ENCODE assay signal across 11 mouse cellular contexts in genomic region chr19:28657686-28658195, GRCm38 (mm10).
"Had no signal": no experiment of that assay in that cellular context is flagged by ENCODE, and none has a peak within 500 bp of the region (broad histone marks: within the 10 kb centered on the region; RNA-seq: fewer than 3 reads in every experiment).

No protein-coding gene starts in this region.

- H3K27ac ChIP-seq: intestine, embryonic 15.5 days; left cerebral cortex, adult 2 months; liver, embryonic 13.5 days; midbrain, embryonic 12.5 days had no signal

- H3K4me2 ChIP-seq: intestine, embryonic 15.5 days; liver, embryonic 13.5 days; midbrain, embryonic 12.5 days had no signal

- DNase-seq: layer of hippocampus, postnatal 36 days; liver, embryonic 13.5 days; lung, adult 2 months; lung, postnatal 14 days; lung, postnatal 4 days; thymus, adult 18-20 months; thymus, postnatal 36 days had no signal

- H3K4me3 ChIP-seq: intestine, embryonic 15.5 days; left cerebral cortex, adult 2 months; liver, embryonic 13.5 days; midbrain, embryonic 12.5 days had no signal

- H3K9me3 ChIP-seq: intestine, embryonic 15.5 days; liver, embryonic 13.5 days; midbrain, embryonic 12.5 days had no signal

- H3K36me3 ChIP-seq: intestine, embryonic 15.5 days; liver, embryonic 13.5 days; midbrain, embryonic 12.5 days had no signal

- H3K9ac ChIP-seq: intestine, embryonic 15.5 days; liver, embryonic 13.5 days; midbrain, embryonic 12.5 days had no signal

- H3K27me3 ChIP-seq: intestine, embryonic 15.5 days; liver, embryonic 13.5 days had no signal

- H3K4me1 ChIP-seq: intestine, embryonic 15.5 days; liver, embryonic 13.5 days had no signal

- ATAC-seq: hindbrain, embryonic 16.5 days; intestine, embryonic 15.5 days had no signal
